Mouse (Mus musculus): ENCODE measurements around the gene Ptprd.

- TF ChIP-seq GATA1 (IDR thresholded peaks at IDR 0.05; ENCODE audit: borderline replicate concordance, low read length) (no peak), CTCF (IDR thresholded peaks at IDR 0.05; ENCODE audit: low read depth, low read length) (no peak), TAL1 (conservative IDR thresholded peaks at IDR 0.05; ENCODE audit: low read depth, low read length) (no peak), POLR2AphosphoS5 (IDR thresholded peaks at IDR 0.05; ENCODE audit: insufficient replicate concordance, low read depth, low read length) (no peak), GATA2 (IDR thresholded peaks at IDR 0.05; ENCODE audit: borderline replicate concordance, low read depth, low read length) (no peak)
Measured at GRCm38 (mm10) chr4:76450351-76451018, 1761.3 kb downstream of the Ptprd start.

Measured in G1E (cell line).